Mouse (Mus musculus) ES-E14 (cell line): Measurements from ENCODE around the gene Ptprr.

Experiments used
- CHD2 ChIP-seq: IDR thresholded peaks from 2 replicates; pipeline ENCODE4 v1.6.1; 2014; ENCODE audit warnings: mild to moderate bottlenecking, low read depth, low read length, inconsistent platforms
- HCFC1 ChIP-seq: IDR thresholded peaks from 2 replicates; pipeline ENCODE4 v1.6.1; 2012; ENCODE audit warnings: low read length, inconsistent platforms, borderline replicate concordance; ENCODE audit not compliant: insufficient read depth
- ZC3H11A ChIP-seq: IDR thresholded peaks from 2 replicates; pipeline ENCODE4 v1.6.1; 2012; ENCODE audit warnings: low read depth, mild to moderate bottlenecking, inconsistent platforms, low read length, borderline replicate concordance
- ZNF384 ChIP-seq: IDR thresholded peaks from 2 replicates; pipeline ENCODE4 v1.6.1; 2012; ENCODE audit warnings: low read depth, low read length, inconsistent platforms

GRCm38 (mm10) chr10:116300824-116301223 lies 282.8 kb downstream of the Ptprr start:
- TF ChIP-seq CHD2 (no peak), HCFC1 (no peak), ZNF384 (no peak), ZC3H11A (no peak)
